Mouse (Mus musculus) stomach, postnatal 0 days (tissue): ENCODE results near the gene Tmem231. TPM values are rescaled to one million over a fixed set of nuclear protein-coding genes. Genes with fewer than 3 reads are reported as not detected.
A peak's percentile ranks its signal among the peaks of the same experiment; 100 is the strongest.

ENCODE experiments used
- ATAC-seq: fragments of 200-750 bp; cut with Nextera tagmentation; 2 replicates; pipeline ENCODE4 v1.8.0; 2017; ENCODE audit not compliant: low FRiP score, low TSS enrichment
- DNase-seq: peaks from one replicate; pipeline ENCODE4 v3.0.0-alpha.2; 2016; ENCODE audit warnings: low spot score
- H3K27ac ChIP-seq: fragments of 300-500 bp; sonication (generic); replicated peaks from 2 replicates; pipeline ENCODE4 v1.5.1; 2014; ENCODE audit warnings: mild to moderate bottlenecking, control low read depth
- H3K27me3 ChIP-seq: fragments of 300-500 bp; sonication (generic); 2 replicates; pipeline ENCODE4 v1.6.1; 2014; ENCODE audit warnings: low read length; ENCODE audit not compliant: control insufficient read depth, insufficient read depth
- H3K36me3 ChIP-seq: fragments of 300-500 bp; sonication (generic); 2 replicates; pipeline ENCODE4 v1.6.1; 2014; ENCODE audit warnings: low read length, mixed read lengths; ENCODE audit not compliant: control insufficient read depth, insufficient read depth
- H3K4me1 ChIP-seq: fragments of 300-500 bp; sonication (generic); replicated peaks from 2 replicates; pipeline ENCODE4 v1.6.1; 2014; ENCODE audit warnings: antibody characterized with exemption; ENCODE audit not compliant: control insufficient read depth, insufficient read depth
- H3K4me2 ChIP-seq: fragments of 300-500 bp; sonication (generic); replicated peaks from 2 replicates; pipeline ENCODE4 v1.6.1; 2014; ENCODE audit warnings: low read depth, mild to moderate bottlenecking, control low read depth, moderate library complexity
- H3K4me3 ChIP-seq: fragments of 300-500 bp; sonication (generic); 2 replicates; pipeline ENCODE4 v1.5.1; 2014; ENCODE audit warnings: low read depth, low read length, control low read depth
- H3K9ac ChIP-seq: fragments of 300-500 bp; sonication (generic); 2 replicates; pipeline ENCODE4 v1.6.1; 2014; ENCODE audit warnings: mild to moderate bottlenecking, low read length, control low read depth, mixed read lengths
- H3K9me3 ChIP-seq: fragments of 300-500 bp; sonication (generic); 2 replicates; pipeline ENCODE4 v1.6.1; 2016; ENCODE audit warnings: low read length; ENCODE audit not compliant: control insufficient read depth
- CTCF ChIP-seq: IDR thresholded peaks from 2 replicates; pipeline ENCODE4 v1.5.1; 2016; ENCODE audit warnings: antibody characterized with exemption, low read depth, mild to moderate bottlenecking, moderate library complexity
- EP300 ChIP-seq: optimal IDR thresholded peaks from 2 replicates; pipeline ENCODE3; 2016; ENCODE audit warnings: antibody characterized with exemption
- WGBS: fragments of 180-500 bp; shearing (Covaris S2); extraction: QIAGEN DNeasy Blood & Tissue Kit; methylation state at CpG from one replicate; pipeline ENCODE4 v1.1.7; 2014; 5-methylcytosine and 5-hydroxymethylcytosine counted together
- polyA plus RNA-seq: library from polyadenylated mRNA; unstranded; fragments of >200 nt; fragmentation: Nextera tagmentation; extraction: Ambion mirVana; gene quantifications from 2 replicates; pipeline ENCODE4 v1.2.1, GENCODE M21; 2015

The Tmem231 gene
- polyA plus RNA-seq, 1 experiment from 2014 or later: 3.3 TPM

- no peak for TF ChIP-seq EP300
- TF ChIP-seq CTCF: peak; percentile 89
- Histone ChIP-seq H3K36me3 (no peaks in the 10 kb centered on the region), H3K4me1 (no peaks in the 10 kb centered on the region), H3K27me3 (no peaks in the 10 kb centered on the region), H3K9ac (no peak overlapping the region), H3K4me2 (no peak overlapping the region), H3K9me3 (no peaks in the 10 kb centered on the region), H3K27ac (no peak overlapping the region), H3K4me3 (no peak overlapping the region)
- DNase-seq (peak; percentile 65), ATAC-seq (no peak)
- WGBS: 2% methylated on average over 2 of the region's 2 CpGs
Observed at GRCm38 (mm10) chr8:111881591-111881990, 52.1 kb downstream of the Tmem231 start.

- Histone ChIP-seq H3K27me3 (no peaks in the 10 kb centered on the region), H3K4me2 (no peak overlapping the region), H3K27ac (no peak overlapping the region), H3K9me3 (no peaks in the 10 kb centered on the region), H3K36me3 (no peaks in the 10 kb centered on the region), H3K9ac (no peak overlapping the region), H3K4me1 (no peaks in the 10 kb centered on the region), H3K4me3 (no peak overlapping the region)
- 71% methylated on average over 9 of the region's 9 CpGs for WGBS
- TF ChIP-seq CTCF (peak; percentile 41; the same call in 1 of the 2 replicates), EP300 (no peak)
- ATAC-seq (no peak), DNase-seq (no peak)
Observed at GRCm38 (mm10) chr8:111877711-111878110, 56.0 kb downstream of the Tmem231 start.

GRCm38 (mm10) chr8:111876355-111876948 is 57.2 kb downstream of the Tmem231 start, which contains the start of gene Tmem170:
Tmem170 (minus strand) TSS chr8:111876750.
- H3K36me3 ChIP-seq: no peaks in the 10 kb centered on the region
- TF ChIP-seq CTCF (peak; percentile 98), EP300 (no peak)
- ATAC-seq (peak; percentile 99), DNase-seq (peak; percentile 98)
- H3K27me3 ChIP-seq: no peaks in the 10 kb centered on the region
- H3K4me2 ChIP-seq: peak within 1 kb of the TSS; percentile 63
- H3K27ac ChIP-seq: peak within 1 kb of the TSS; percentile 88
- H3K4me1 ChIP-seq: no peaks in the 10 kb centered on the region
- H3K9me3 ChIP-seq: no peaks in the 10 kb centered on the region
- H3K9ac ChIP-seq: peak within 1 kb of the TSS; percentile 68
- H3K4me3 ChIP-seq: peak within 1 kb of the TSS; percentile 85
- under 1% methylated on average over 47 of the region's 53 CpGs for WGBS

GRCm38 (mm10) chr8:111875758-111876157 is 57.9 kb downstream of the Tmem231 start:
- peak overlapping the region; percentile 88 for H3K27ac ChIP-seq
- H3K4me3 ChIP-seq: peak overlapping the region; percentile 85
- H3K27me3 ChIP-seq: no peaks in the 10 kb centered on the region
- H3K9ac ChIP-seq: peak overlapping the region; percentile 68
- DNase-seq (peak; percentile 45), ATAC-seq (no peak)
- 12% methylated on average over 9 of the region's 9 CpGs for WGBS
- no peaks in the 10 kb centered on the region for H3K4me1 ChIP-seq
- H3K36me3 ChIP-seq: no peaks in the 10 kb centered on the region
- peak overlapping the region; percentile 63 for H3K4me2 ChIP-seq
- H3K9me3 ChIP-seq: no peaks in the 10 kb centered on the region
- TF ChIP-seq EP300 (no peak), CTCF (no peak)

GRCm38 (mm10) chr8:111871278-111871677 is 62.4 kb downstream of the Tmem231 start:
- 92% methylated on average over 3 of the region's 3 CpGs for WGBS
- Histone ChIP-seq H3K27me3 (no peaks in the 10 kb centered on the region), H3K9ac (no peak overlapping the region), H3K4me1 (no peaks in the 10 kb centered on the region), H3K27ac (no peak overlapping the region), H3K9me3 (no peaks in the 10 kb centered on the region), H3K4me3 (no peak overlapping the region), H3K36me3 (no peaks in the 10 kb centered on the region), H3K4me2 (no peak overlapping the region)
- TF ChIP-seq CTCF (no peak), EP300 (no peak)
- no peak for DNase-seq
- no peak for ATAC-seq

GRCm38 (mm10) chr8:111870379-111870778 is 63.3 kb downstream of the Tmem231 start:
- TF ChIP-seq CTCF (no peak), EP300 (no peak)
- Histone ChIP-seq H3K9me3 (no peaks in the 10 kb centered on the region), H3K9ac (no peak overlapping the region), H3K27me3 (no peaks in the 10 kb centered on the region), H3K4me2 (no peak overlapping the region), H3K36me3 (no peaks in the 10 kb centered on the region), H3K4me1 (no peaks in the 10 kb centered on the region), H3K4me3 (no peak overlapping the region), H3K27ac (no peak overlapping the region)
- ATAC-seq (no peak), DNase-seq (no peak)
- WGBS: 81% methylated on average over 3 of the region's 3 CpGs
